Mouse (Mus musculus): ENCODE measurements around the gene Zfp646.
A peak's percentile ranks its signal among the peaks of the same experiment; 100 is the strongest.
"Not testable (repeated sequence)": the region's sequence is repeated elsewhere in the genome, so short reads cannot be mapped to it uniquely, and the experiment has no call there.

Gene Zfp646

DNA sequence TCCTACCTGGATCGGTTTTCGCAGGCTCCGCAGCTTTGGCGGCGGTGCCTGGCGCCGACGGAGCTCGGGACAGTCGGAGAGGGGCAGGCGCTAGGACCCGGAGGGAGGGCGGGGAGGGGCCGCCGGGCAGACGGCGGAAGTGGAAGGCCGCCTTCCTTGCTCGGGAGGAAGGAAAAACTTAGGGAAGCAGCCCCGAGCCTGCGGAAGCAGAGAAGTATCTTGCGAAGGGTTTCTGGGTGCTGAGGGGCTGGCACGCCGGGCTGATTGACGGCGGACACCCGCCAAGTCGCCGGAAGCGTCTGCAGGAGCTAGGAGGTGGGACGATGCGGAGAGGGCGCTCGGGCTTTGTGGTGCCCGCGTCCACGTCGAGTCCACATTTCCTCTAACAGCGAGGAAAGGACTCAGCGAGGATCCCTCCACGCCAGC lies at the start of gene Zfp646:
TSS of gene Zfp646 (plus strand) at position 181 of the 426 bp plus-strand sequence.
- DNase-seq (ENCODE audit: extremely low spot score, low read depth, low spot score), result peak; percentile 49

DNA sequence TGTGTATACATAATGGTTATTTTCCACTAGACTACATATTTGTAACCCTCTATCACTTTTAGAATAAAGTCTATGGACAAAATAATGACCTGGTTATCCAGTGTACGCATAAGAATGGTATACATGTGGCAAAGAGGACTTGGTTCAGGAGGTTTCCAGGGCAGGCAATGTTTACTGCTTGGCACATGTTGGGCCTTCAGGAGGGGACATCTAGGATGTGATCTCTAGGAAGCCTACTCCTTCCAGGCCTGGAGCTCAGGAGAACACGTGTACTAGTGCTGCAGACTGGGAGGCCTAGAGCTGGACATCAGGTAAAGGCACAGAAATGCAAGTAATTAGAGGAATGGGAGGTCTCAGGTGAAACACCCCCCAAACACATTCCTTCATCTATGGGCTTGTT lies 40.5 kb upstream of the Zfp646 start:
- no peak for DNase-seq (ENCODE audit: extremely low spot score, low read depth, low spot score)

GRCm38 (mm10) chr7:127837473-127837872 lies 38.5 kb upstream of the Zfp646 start:
- no peak for DNase-seq (ENCODE audit: extremely low spot score, low read depth, low spot score)

- DNase-seq (ENCODE audit: extremely low spot score, low read depth, low spot score), result not testable (repeated sequence)
Measured at GRCm38 (mm10) chr7:127837878-127838277, 38.1 kb upstream of the Zfp646 start.

DNA sequence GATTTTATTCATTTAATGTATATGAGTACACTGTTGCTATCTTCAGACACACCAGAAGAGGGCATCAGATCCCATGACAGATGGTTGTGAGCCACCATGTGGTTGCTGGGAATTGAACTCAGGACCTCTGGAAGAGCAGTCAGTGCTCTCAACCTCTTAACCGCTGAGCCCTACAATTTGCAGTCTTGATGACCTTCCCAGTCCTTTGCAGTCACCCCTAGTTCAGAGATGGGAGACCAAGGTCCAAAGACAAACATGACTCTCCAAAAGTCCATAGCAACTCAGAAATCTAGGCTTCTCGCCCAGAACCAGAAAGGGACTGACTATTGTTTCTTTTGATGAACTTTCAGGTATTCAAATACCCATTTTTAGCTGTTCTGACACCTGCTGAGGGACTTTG lies 36.0 kb upstream of the Zfp646 start:
- DNase-seq (ENCODE audit: extremely low spot score, low read depth, low spot score), result not testable (repeated sequence)

DNA sequence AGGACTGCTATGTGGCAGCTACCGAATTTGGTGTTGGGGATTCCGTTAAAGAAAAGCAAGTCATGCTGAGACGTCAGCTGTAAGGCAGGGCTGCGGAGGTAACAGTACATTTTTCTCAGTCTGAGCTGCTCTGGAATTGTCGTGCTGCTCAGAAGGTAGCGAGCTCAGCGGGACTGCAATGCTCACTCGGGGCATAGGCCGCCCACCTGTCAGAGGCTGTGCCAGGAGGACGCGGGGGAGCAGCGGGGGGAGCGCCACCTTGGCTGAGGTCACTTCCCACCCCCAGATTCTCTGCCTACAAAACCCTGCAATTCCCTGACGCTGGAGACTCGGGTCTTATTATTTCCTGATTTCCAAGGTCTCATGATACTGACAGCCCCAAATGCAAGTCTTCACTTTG lies 35.1 kb upstream of the Zfp646 start:
- DNase-seq (ENCODE audit: extremely low spot score, low read depth, low spot score), result no peak

- peak; percentile 41 for DNase-seq (ENCODE audit: extremely low spot score, low read depth, low spot score)
Measured at GRCm38 (mm10) chr7:127841340-127842000, 34.6 kb upstream of the Zfp646 start.

- DNase-seq (ENCODE audit: extremely low spot score, low read depth, low spot score), result peak; percentile 33
Measured at GRCm38 (mm10) chr7:127842001-127842718, 33.9 kb upstream of the Zfp646 start.

DNA sequence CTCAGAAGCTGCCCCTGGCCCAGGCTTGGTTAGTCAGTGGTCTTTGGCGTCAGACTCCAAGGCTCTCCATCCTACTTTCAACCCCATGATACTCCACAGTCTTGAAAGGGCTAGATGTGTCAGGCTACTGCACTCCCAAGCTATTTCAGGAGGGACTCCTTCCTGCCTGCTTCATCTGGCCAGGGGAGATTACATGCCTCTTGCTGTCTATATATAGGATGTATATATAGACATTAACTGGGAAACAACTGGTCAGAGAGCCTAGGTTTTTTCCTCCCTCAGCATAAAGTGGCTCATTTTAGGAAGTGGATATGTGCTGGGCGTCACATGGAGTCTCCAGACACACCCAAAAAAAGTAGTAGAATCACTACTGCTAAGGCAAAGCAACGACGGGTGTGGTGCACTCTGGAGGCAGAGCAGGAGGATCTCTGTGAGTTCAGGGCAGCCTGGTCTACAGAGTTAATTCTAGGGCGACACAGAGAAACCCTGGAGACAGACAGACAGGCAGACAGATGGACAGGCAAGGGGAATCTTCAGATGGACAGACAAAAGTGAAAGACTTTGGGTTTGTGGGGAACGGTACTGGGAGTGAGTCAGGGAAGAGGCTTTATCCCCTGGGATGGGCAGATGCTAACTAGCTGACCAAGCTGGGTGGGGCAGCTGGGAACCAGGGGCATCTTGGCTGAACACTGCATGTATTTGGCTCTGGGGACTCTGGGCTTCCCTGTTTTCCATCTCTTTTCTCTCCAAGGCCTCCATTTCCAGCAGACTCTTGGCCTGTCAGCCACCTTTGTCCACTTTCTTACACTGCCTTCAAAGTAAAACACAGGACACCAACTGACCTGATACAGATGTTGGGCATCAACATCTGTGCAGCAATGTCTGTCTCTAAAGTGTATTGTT lies 25.8 kb upstream of the Zfp646 start:
- DNase-seq (ENCODE audit: extremely low spot score, low read depth, low spot score), result no peak

- DNase-seq (ENCODE audit: extremely low spot score, low read depth, low spot score), result no peak
Measured at GRCm38 (mm10) chr7:127850906-127851305, 25.1 kb upstream of the Zfp646 start.

DNA sequence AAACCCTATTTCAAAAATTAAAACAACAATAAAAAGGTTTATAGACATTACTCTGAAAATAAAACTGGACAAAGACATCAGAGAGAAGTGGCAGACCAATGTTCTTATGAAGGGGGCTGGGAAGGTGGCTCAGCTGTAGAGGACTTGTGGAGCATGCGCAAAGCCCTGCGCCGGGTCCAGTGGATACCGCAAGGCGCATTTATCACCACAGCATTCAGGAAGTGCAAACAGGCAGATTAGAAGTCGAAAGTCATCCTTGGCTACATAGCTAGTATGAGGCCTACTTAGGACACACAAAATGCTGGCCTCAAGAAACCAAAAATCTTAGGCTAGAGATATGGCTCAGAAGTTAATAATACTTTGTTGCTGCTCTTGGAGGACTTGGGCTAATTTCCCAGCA lies 17.8 kb upstream of the Zfp646 start:
- DNase-seq (ENCODE audit: extremely low spot score, low read depth, low spot score), result no peak

GRCm38 (mm10) chr7:127866434-127866833 lies 9.6 kb upstream of the Zfp646 start:
- no peak for DNase-seq (ENCODE audit: extremely low spot score, low read depth, low spot score)

GRCm38 (mm10) chr7:127867641-127868040 lies 8.4 kb upstream of the Zfp646 start:
- no peak for DNase-seq (ENCODE audit: extremely low spot score, low read depth, low spot score)

GRCm38 (mm10) chr7:127869149-127869810 lies 6.7 kb upstream of the Zfp646 start:
- no peak for DNase-seq (ENCODE audit: extremely low spot score, low read depth, low spot score)

- no peak for DNase-seq (ENCODE audit: extremely low spot score, low read depth, low spot score)
Measured at GRCm38 (mm10) chr7:127870136-127870821, 5.7 kb upstream of the Zfp646 start.

DNA sequence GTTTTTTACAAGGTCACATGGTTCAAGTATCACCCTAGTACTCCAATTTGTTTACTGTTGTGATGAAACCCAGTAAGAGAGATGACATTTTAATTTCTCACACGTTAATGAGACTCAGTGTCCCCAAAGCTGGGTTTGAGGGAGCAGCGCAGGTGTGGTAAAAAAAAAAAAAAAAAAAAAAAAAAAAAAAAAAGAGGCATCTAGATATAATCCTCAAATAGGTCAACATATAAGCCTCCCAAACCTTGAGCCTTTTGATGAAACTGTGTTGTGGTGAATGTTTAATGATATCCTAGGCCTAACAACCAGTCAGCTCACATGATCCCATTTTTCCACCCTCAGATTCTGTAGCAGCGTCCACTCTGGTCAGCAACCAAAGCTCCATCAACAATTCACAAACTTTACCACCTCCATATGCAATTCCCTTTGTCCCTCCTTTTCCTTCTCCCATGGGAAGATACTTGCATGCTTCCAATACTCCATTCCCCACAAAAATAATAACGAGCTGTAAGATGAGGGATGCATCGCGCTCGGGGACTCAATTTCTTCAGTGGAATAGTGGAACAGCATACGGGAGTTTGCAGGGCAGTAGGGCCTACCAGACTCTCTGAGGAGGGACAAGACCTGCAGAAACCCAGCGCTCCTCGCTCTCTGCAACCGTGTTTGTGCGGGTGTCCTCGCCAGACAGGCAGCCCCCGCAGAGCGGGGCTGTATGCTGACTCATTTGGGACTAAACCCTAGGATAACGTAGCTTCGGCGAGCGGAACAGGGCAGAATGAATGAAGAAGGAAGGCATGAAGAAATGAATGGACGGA lies 1.0 kb upstream of the Zfp646 start:
- DNase-seq (ENCODE audit: extremely low spot score, low read depth, low spot score), result no peak

DNA sequence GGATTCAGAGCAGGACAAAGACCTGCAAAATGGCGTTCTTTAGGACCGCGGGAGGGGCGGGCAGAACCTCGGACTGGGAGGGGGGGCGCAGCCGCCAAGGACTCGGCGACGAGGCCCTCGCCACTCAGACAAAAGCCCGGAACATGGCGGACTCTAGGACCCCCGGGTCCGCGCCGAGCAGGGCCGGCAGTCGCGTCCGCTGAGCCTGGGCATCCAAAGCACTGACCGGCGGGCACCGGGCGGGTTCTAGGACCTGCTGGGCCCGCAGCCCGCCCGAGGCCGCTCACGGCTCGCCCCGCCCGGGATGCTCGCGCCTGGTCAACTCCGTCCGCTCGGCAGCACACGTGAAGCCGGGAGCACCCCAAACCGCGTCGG lies 407 bp upstream of the Zfp646 start:
- DNase-seq (ENCODE audit: extremely low spot score, low read depth, low spot score), result peak; percentile 85

GRCm38 (mm10) chr7:127876467-127877348 lies 687 bp downstream of the Zfp646 start, which contains the start of gene Zfp668:
Gene Zfp668 (minus strand): TSS chr7:127876828.
- DNase-seq (ENCODE audit: extremely low spot score, low read depth, low spot score), result peak; percentile 94

DNA sequence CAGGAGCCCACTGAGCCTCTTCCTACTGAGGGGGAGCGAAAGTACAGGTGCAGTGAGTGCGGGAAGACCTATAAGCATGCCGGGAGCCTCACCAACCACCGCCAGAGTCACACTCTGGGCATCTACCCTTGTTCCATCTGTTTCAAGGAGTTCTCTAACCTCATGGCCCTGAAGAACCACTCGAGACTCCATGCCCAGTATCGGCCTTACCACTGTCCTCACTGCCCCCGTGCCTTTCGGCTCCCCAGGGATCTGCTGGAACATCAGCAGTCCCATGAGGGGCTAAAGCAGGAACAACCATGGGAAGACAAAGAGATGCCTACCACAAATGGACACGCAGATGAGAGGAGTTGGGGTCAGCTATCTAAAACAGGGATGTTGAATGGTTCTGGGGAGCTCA lies 3.3 kb downstream of the Zfp646 start:
- DNase-seq (ENCODE audit: extremely low spot score, low read depth, low spot score), result no peak
